In genomic region chr2:148771397-148771796, GRCm38 (mm10) we compare ENCODE assay signal across 12 mouse cellular contexts. TPM values are rescaled to one million over a fixed set of nuclear protein-coding genes. Genes with fewer than 3 reads are reported as not detected.
"Had no signal": no experiment of that assay in that cellular context is flagged by ENCODE, and none has a peak within 500 bp of the region (broad histone marks: within the 10 kb centered on the region; RNA-seq: fewer than 3 reads in every experiment).

TSS of gene Cst11 (minus strand) at chr2:148771497.

RNA-seq across cellular contexts. Expression of gene Cst11, which starts in this region (rescaled TPM):
- polyA plus RNA-seq: neural tube, embryonic 13.5 days; neural tube, embryonic 14.5 days; neural tube, embryonic 15.5 days; small intestine, adult 2 months; spleen, adult 2 months; stomach, embryonic 14.5 days; stomach, embryonic 15.5 days; stomach, embryonic 16.5 days; testis, adult 2 months; thymus, adult 2 months; thymus, postnatal 0 days; urinary bladder, adult 2 months had no signal
